Comparison of ENCODE assay signal across 9 mouse cellular contexts in the genomic region with DNA sequence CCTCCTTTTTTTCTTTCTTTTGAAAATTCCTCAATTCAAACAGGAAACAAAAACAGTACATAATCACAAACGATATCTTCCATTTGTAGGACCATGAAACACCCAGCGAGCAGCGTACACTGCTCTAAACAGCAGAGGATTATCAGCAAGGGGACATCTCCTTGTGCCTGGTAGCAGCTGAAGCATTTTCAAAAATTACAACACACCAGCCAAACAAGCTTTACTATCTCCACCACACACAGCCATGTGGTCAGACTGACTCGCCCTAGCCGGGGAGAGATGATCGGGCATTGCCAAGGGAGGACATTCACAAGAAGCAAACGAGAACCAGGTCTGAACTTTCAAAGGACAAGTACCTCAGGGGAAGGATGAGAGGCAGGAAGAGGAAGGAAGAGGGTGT. TPM values are rescaled to one million over a fixed set of nuclear protein-coding genes. Genes with fewer than 3 reads are reported as not detected.
DNase-seq lines count a peak whose midpoint lies in the region; ATAC-seq and TF ChIP-seq lines count a peak whose summit lies in the region.
"Had no signal": no experiment of that assay in that cellular context is flagged by ENCODE, and none has a peak within 500 bp of the region (broad histone marks: within the 10 kb centered on the region; RNA-seq: fewer than 3 reads in every experiment).

No protein-coding gene starts in this region.

- H3K27me3 ChIP-seq in neural tube, embryonic 13.5 days = no peaks in the 10 kb centered on the region
- no peaks in the 10 kb centered on the region for H3K27me3 ChIP-seq in intestine, postnatal 0 days (replicated peaks; ENCODE audit: control insufficient read depth, insufficient read depth, low read length)
- no peaks in the 10 kb centered on the region for H3K27me3 ChIP-seq in stomach, embryonic 16.5 days (ENCODE audit: control insufficient read depth, insufficient read depth, low read length)

- H3K4me3 ChIP-seq in neural tube, embryonic 13.5 days = no peak overlapping the region
- no peak overlapping the region for H3K4me3 ChIP-seq in intestine, postnatal 0 days (ENCODE audit: low read depth, low read length)
- H3K4me3 ChIP-seq in stomach, embryonic 16.5 days (replicated peaks; ENCODE audit: low read length) = peak overlapping the region; percentile 97

- H3K9me3 ChIP-seq in neural tube, embryonic 13.5 days = no peaks in the 10 kb centered on the region
- no peaks in the 10 kb centered on the region for H3K9me3 ChIP-seq in intestine, postnatal 0 days (ENCODE audit: control insufficient read depth)
- no peaks in the 10 kb centered on the region for H3K9me3 ChIP-seq in stomach, embryonic 16.5 days (replicated peaks; ENCODE audit: control insufficient read depth, low read length)

- no peak overlapping the region for H3K9ac ChIP-seq in neural tube, embryonic 13.5 days
- H3K9ac ChIP-seq in intestine, postnatal 0 days (ENCODE audit: low read depth, low read length) = no peak overlapping the region
- H3K9ac ChIP-seq in stomach, embryonic 16.5 days (ENCODE audit: low read length) = peak overlapping the region; percentile 27; the same call in 1 of the 2 replicates

- peaks cover 50% of the 10 kb centered on the region for H3K4me1 ChIP-seq in neural tube, embryonic 13.5 days (replicated peaks)
- peaks cover 17% of the 10 kb centered on the region for H3K4me1 ChIP-seq in intestine, postnatal 0 days (replicated peaks; ENCODE audit: control insufficient read depth, insufficient read depth, low read length)
- peaks cover 25% of the 10 kb centered on the region for H3K4me1 ChIP-seq in stomach, embryonic 16.5 days (ENCODE audit: control insufficient read depth, insufficient read depth, low read length)

- peak; percentile 51 to 55 for DNase-seq in cerebellum, postnatal 25 days
- no peak for DNase-seq in cerebellum, postnatal 14 days
- DNase-seq in neural tube, embryonic 10.5 days (ENCODE audit: extremely low spot score, low spot score) = no peak
- DNase-seq in gastrocnemius, postnatal 25 days = no peak
- DNase-seq in embryo, embryonic 10.5 days (ENCODE audit: low spot score) = no peak
- DNase-seq: kidney, adult 18-20 months had no signal

- no peak overlapping the region for H3K27ac ChIP-seq in neural tube, embryonic 13.5 days (replicated peaks)
- H3K27ac ChIP-seq in intestine, postnatal 0 days (ENCODE audit: low read depth, low read length) = no peak overlapping the region
- no peak overlapping the region for H3K27ac ChIP-seq in stomach, embryonic 16.5 days (ENCODE audit: low read length)

- H3K36me3 ChIP-seq in neural tube, embryonic 13.5 days = no peaks in the 10 kb centered on the region
- no peaks in the 10 kb centered on the region for H3K36me3 ChIP-seq in intestine, postnatal 0 days (ENCODE audit: control insufficient read depth, insufficient read depth)
- no peaks in the 10 kb centered on the region for H3K36me3 ChIP-seq in stomach, embryonic 16.5 days (ENCODE audit: control insufficient read depth, insufficient read depth, low read length)

- no peak for TF ChIP-seq CTCF in intestine, postnatal 0 days (IDR thresholded peaks at IDR 0.05; ENCODE audit: low read depth)

- WGBS in neural tube, embryonic 13.5 days = 85% methylated on average over 7 of the region's 7 CpGs
- 50% methylated on average over 7 of the region's 7 CpGs for WGBS in intestine, postnatal 0 days
- WGBS in stomach, embryonic 16.5 days = 72% methylated on average over 7 of the region's 7 CpGs

- no peak for ATAC-seq in neural tube, embryonic 13.5 days (ENCODE audit: low read depth)
- ATAC-seq in intestine, postnatal 0 days = no peak
- ATAC-seq in stomach, embryonic 16.5 days (ENCODE audit: insufficient read depth, low FRiP score) = no peak

- H3K4me2 ChIP-seq in neural tube, embryonic 13.5 days = peak overlapping the region; percentile 86; the same call in 1 of the 2 replicates
- peak overlapping the region; percentile 39; the same call in 1 of the 2 replicates for H3K4me2 ChIP-seq in intestine, postnatal 0 days (replicated peaks; ENCODE audit: low read depth)
- H3K4me2 ChIP-seq in stomach, embryonic 16.5 days (ENCODE audit: low read depth, low read length) = peak overlapping the region; percentile 79

RNA-seq across cellular contexts. Expression of a gene that starts 3.4 kb away (rescaled TPM):
- 26.5 and 30.9 TPM in 2 replicates for polyA plus RNA-seq in neural tube, embryonic 13.5 days (2015; fragmentation: Nextera tagmentation; extraction: Ambion mirVana)
- polyA plus RNA-seq in intestine, postnatal 0 days (2015; fragmentation: Nextera tagmentation; extraction: Ambion mirVana) = 6.3 and 6.6 TPM in 2 replicates
- polyA plus RNA-seq in stomach, embryonic 16.5 days (2015; fragmentation: Nextera tagmentation; extraction: Ambion mirVana) = 32.1 and 32.3 TPM in 2 replicates
- 10 to 100 TPM; 11.8 to 14.1 TPM for total RNA-seq in gastrocnemius, postnatal 25 days (2021)

Comparison
In these comparisons a context has a peak if more than half of its experiments do, and no peak if none do; other contexts are left out.
1. DNase-seq: peak in cerebellum, postnatal 25 days (2 of 2); none in cerebellum, postnatal 14 days (0 of 2), neural tube, embryonic 10.5 days (single experiment), gastrocnemius, postnatal 25 days (single experiment) and embryo, embryonic 10.5 days (single experiment).
2. Peak in every context shown above with its lines, with median percentiles within 50 percentile points of each other: H3K4me2 ChIP-seq.